Mouse (Mus musculus): ENCODE measurements around the gene Ndufb10. TPM values are rescaled to one million over a fixed set of nuclear protein-coding genes. Genes with fewer than 3 reads are reported as not detected.
A peak's percentile ranks its signal among the peaks of the same experiment; 100 is the strongest.

Gene Ndufb10
- total RNA-seq (2021): 100 to 1,000 TPM; 196 to 198 TPM

- intact Hi-C loops (cut with DNase I): no loop called here
- peak; percentile 94 to 95 for DNase-seq (ENCODE audit: low spot score in 2 of 2)
Observed at GRCm38 (mm10) chr17:24724184-24724583, at the start of gene Ndufb10. TSS of gene Ndufb10 (minus strand) at chr17:24724478.

- intact Hi-C loops (cut with DNase I): loop anchor here (10.0 kb wide), 1 partner anchor 542 kb away; the partner anchor contains the start of gene Prss29
- no peak for DNase-seq (ENCODE audit: low spot score in 2 of 2)
Observed at GRCm38 (mm10) chr17:24773241-24773640, 49.0 kb upstream of the Ndufb10 start.

- intact Hi-C loops (cut with DNase I): no loop called here
- DNase-seq (ENCODE audit: low spot score in 2 of 2): no peak
Observed at GRCm38 (mm10) chr17:24769146-24769545, 44.9 kb upstream of the Ndufb10 start.

GRCm38 (mm10) chr17:24766266-24766875 is 42.1 kb upstream of the Ndufb10 start:
- intact Hi-C loops (cut with DNase I): no loop called here
- DNase-seq (ENCODE audit: low spot score in 2 of 2): no peak

GRCm38 (mm10) chr17:24765016-24765905 is 41.0 kb upstream of the Ndufb10 start:
- DNase-seq (ENCODE audit: low spot score in 2 of 2): no peak
- intact Hi-C loops (cut with DNase I): no loop called here

- no peak for DNase-seq (ENCODE audit: low spot score in 2 of 2)
- intact Hi-C loops (cut with DNase I): no loop called here
Observed at GRCm38 (mm10) chr17:24761121-24761520, 36.8 kb upstream of the Ndufb10 start.

- intact Hi-C loops (cut with DNase I): no loop called here
- DNase-seq (ENCODE audit: low spot score in 2 of 2): no peak
Observed at GRCm38 (mm10) chr17:24757394-24757793, 33.1 kb upstream of the Ndufb10 start.

- intact Hi-C loops (cut with DNase I): no loop called here
- no peak for DNase-seq (ENCODE audit: low spot score in 2 of 2)
Observed at GRCm38 (mm10) chr17:24752415-24753394, 28.4 kb upstream of the Ndufb10 start, which contains the start of gene Hs3st6. TSS of gene Hs3st6 (plus strand) at chr17:24752988.

GRCm38 (mm10) chr17:24751528-24751927 is 27.2 kb upstream of the Ndufb10 start:
- no peak for DNase-seq (ENCODE audit: low spot score in 2 of 2)
- intact Hi-C loops (cut with DNase I): no loop called here

GRCm38 (mm10) chr17:24746986-24747385 is 22.7 kb upstream of the Ndufb10 start:
- DNase-seq (ENCODE audit: low spot score in 2 of 2): no peak
- intact Hi-C loops (cut with DNase I): loop anchor here (5.0 kb wide), 1 partner anchor 135 kb away; no protein-coding TSS in a partner anchor

- intact Hi-C loops (cut with DNase I): loop anchor here (1.0 to 5.0 kb wide), 2 partner anchors 71 to 136 kb away; no protein-coding TSS in a partner anchor
- peak; percentile 85 to 90 for DNase-seq (ENCODE audit: low spot score in 2 of 2)
Observed at GRCm38 (mm10) chr17:24745526-24746497, 21.5 kb upstream of the Ndufb10 start.

- intact Hi-C loops (cut with DNase I): no loop called here
- no peak for DNase-seq (ENCODE audit: low spot score in 2 of 2)
Observed at GRCm38 (mm10) chr17:24744381-24744780, 20.1 kb upstream of the Ndufb10 start.

GRCm38 (mm10) chr17:24743896-24744295 is 19.6 kb upstream of the Ndufb10 start:
- no peak for DNase-seq (ENCODE audit: low spot score in 2 of 2)
- intact Hi-C loops (cut with DNase I): no loop called here

GRCm38 (mm10) chr17:24742307-24742706 is 18.0 kb upstream of the Ndufb10 start:
- intact Hi-C loops (cut with DNase I): no loop called here

GRCm38 (mm10) chr17:24739926-24740325 is 15.6 kb upstream of the Ndufb10 start:
- intact Hi-C loops (cut with DNase I): no loop called here
- no peak for DNase-seq (ENCODE audit: low spot score in 2 of 2)

More at GRCm38 (mm10) chr17:24742307-24742706, 18.0 kb upstream of the Ndufb10 start:
- no peak for DNase-seq (ENCODE audit: low spot score in 2 of 2)

GRCm38 (mm10) chr17:24738238-24738637 is 14.0 kb upstream of the Ndufb10 start:
- intact Hi-C loops (cut with DNase I): no loop called here
- no peak for DNase-seq (ENCODE audit: low spot score in 2 of 2)

GRCm38 (mm10) chr17:24737135-24737810 is 13.0 kb upstream of the Ndufb10 start:
- intact Hi-C loops (cut with DNase I): no loop called here

More at GRCm38 (mm10) chr17:24737135-24737810, 13.0 kb upstream of the Ndufb10 start:
- DNase-seq (ENCODE audit: low spot score in 2 of 2): no peak

Measured in left cerebral cortex, postnatal 25 days (tissue).